Mouse (Mus musculus) ES-E14 (cell line): Measurements from ENCODE around the gene Sprr2i.

Experiments used
- HCFC1 ChIP-seq: IDR thresholded peaks from 2 replicates; pipeline ENCODE4 v1.6.1; 2012; ENCODE audit warnings: low read length, inconsistent platforms, borderline replicate concordance; ENCODE audit not compliant: insufficient read depth
- ZNF384 ChIP-seq: IDR thresholded peaks from 2 replicates; pipeline ENCODE4 v1.6.1; 2012; ENCODE audit warnings: low read depth, low read length, inconsistent platforms

GRCm38 (mm10) chr3:92455151-92455550, 47.4 kb downstream of the Sprr2i start:
- TF ChIP-seq ZNF384: no peak
- no peak for TF ChIP-seq HCFC1
